Mouse (Mus musculus) brain, embryonic 14.5 days (tissue): ENCODE measurements at regions not wholly inside any gene's neighbourhood (a gene's known extent, or its start where the extent isn't known, plus 50 kb on each side); places are given as distances from the start of the nearest gene placed in this dataset.

ENCODE experiments used
- DNase-seq: peaks from one replicate; pipeline ENCODE4 v3.0.0-alpha.2; 2011; ENCODE audit warnings: low read depth
- CTCF ChIP-seq: fragments of 200-500 bp; IDR thresholded peaks from 2 replicates; pipeline ENCODE4 v1.5.1; 2012; ENCODE audit warnings: inconsistent platforms, mild to moderate bottlenecking, moderate library complexity, borderline replicate concordance; ENCODE audit not compliant: insufficient read depth, insufficient read length; ENCODE audit errors: extremely low read depth
- POLR2A ChIP-seq: fragments of 200-500 bp; IDR thresholded peaks from 2 replicates; pipeline ENCODE4 v1.6.1; 2012; ENCODE audit warnings: mild to moderate bottlenecking, inconsistent platforms, borderline replicate concordance; ENCODE audit not compliant: poor library complexity, insufficient read depth, insufficient read length, severe bottlenecking; ENCODE audit errors: extremely low read depth

GRCm38 (mm10) chr15:62466856-62467255 lies 1378.1 kb downstream of the Gsdmc2 start:
- no peak for DNase-seq
- TF ChIP-seq POLR2A (no peak), CTCF (no peak)

GRCm38 (mm10) chr15:62465026-62465839 lies 1379.7 kb downstream of the Gsdmc2 start:
- TF ChIP-seq POLR2A (no peak), CTCF (no peak)

GRCm38 (mm10) chr15:62462698-62463097 lies 1382.3 kb downstream of the Gsdmc2 start:
- TF ChIP-seq POLR2A (no peak), CTCF (no peak)
- DNase-seq, result peak; percentile 92

More at GRCm38 (mm10) chr15:62465026-62465839, 1379.7 kb downstream of the Gsdmc2 start:
- DNase-seq, result peak; percentile 27

- TF ChIP-seq POLR2A, result no peak
- no peak for TF ChIP-seq CTCF
Measured at GRCm38 (mm10) chr15:62461398-62462051, 1383.5 kb downstream of the Gsdmc2 start.

GRCm38 (mm10) chr15:62460724-62461123 lies 1384.3 kb downstream of the Gsdmc2 start:
- DNase-seq, result no peak
- TF ChIP-seq POLR2A (no peak), CTCF (no peak)

More at GRCm38 (mm10) chr15:62461398-62462051, 1383.5 kb downstream of the Gsdmc2 start:
- DNase-seq, result no peak

- no peak for DNase-seq
- TF ChIP-seq CTCF, result no peak
- TF ChIP-seq POLR2A, result no peak
Measured at GRCm38 (mm10) chr15:62460026-62460607, 1384.9 kb downstream of the Gsdmc2 start.

GRCm38 (mm10) chr15:62457990-62458389 lies 1387.0 kb downstream of the Gsdmc2 start:
- TF ChIP-seq CTCF, result no peak
- TF ChIP-seq POLR2A, result no peak

GRCm38 (mm10) chr15:62457051-62457664 lies 1387.8 kb downstream of the Gsdmc2 start:
- no peak for DNase-seq
- TF ChIP-seq CTCF (no peak), POLR2A (no peak)

More at GRCm38 (mm10) chr15:62457990-62458389, 1387.0 kb downstream of the Gsdmc2 start:
- no peak for DNase-seq

GRCm38 (mm10) chr15:62456020-62456419 lies 1389.0 kb downstream of the Gsdmc2 start:
- DNase-seq, result no peak
- no peak for TF ChIP-seq CTCF
- TF ChIP-seq POLR2A, result no peak

- DNase-seq, result no peak
- TF ChIP-seq CTCF (no peak), POLR2A (no peak)
Measured at GRCm38 (mm10) chr15:62448116-62448515, 1396.9 kb downstream of the Gsdmc2 start.

GRCm38 (mm10) chr15:62439211-62439610 lies 1405.8 kb downstream of the Gsdmc2 start:
- TF ChIP-seq CTCF (no peak), POLR2A (no peak)
- no peak for DNase-seq
